Mouse (Mus musculus): Measurements from ENCODE around the gene Psmd8.

GRCm38 (mm10) chr7:29162750-29163525, 17.6 kb downstream of the Psmd8 start:
- TF ChIP-seq POLR2A (IDR thresholded peaks at IDR 0.05; ENCODE audit: control insufficient read depth, extremely low read depth, insufficient read depth, low read length, poor library complexity), result no peak
- no peak for TF ChIP-seq CTCF (IDR thresholded peaks at IDR 0.05; ENCODE audit: borderline replicate concordance, control insufficient read depth, extremely low read depth, insufficient read depth, low read length, poor library complexity)

Data from thymus, adult 2 months (tissue).